Mouse (Mus musculus): ENCODE measurements around the gene Nupr1l. TPM values are rescaled to one million over a fixed set of nuclear protein-coding genes. Genes with fewer than 3 reads are reported as not detected.
"Not testable (repeated sequence)": the region's sequence is repeated elsewhere in the genome, so short reads cannot be mapped to it uniquely, and the experiment has no call there.

Gene Nupr1l
- total RNA-seq, 2 experiments from 2014 or later = not detected

- intact Hi-C loops (cut with DNase I) = no loop called here
- Histone ChIP-seq H3K4me3 (no peak overlapping the region), H3K27ac (no peak overlapping the region)
- TF ChIP-seq CTCF (IDR thresholded peaks at IDR 0.05) = no peak
- no peak for DNase-seq
These were observed 13.6 kb downstream of the Nupr1l start for GRCm38 (mm10) chr5:129921972-129922371.

- TF ChIP-seq CTCF (IDR thresholded peaks at IDR 0.05) = no peak
These were observed 16.6 kb downstream of the Nupr1l start for GRCm38 (mm10) chr5:129924820-129925452.

GRCm38 (mm10) chr5:129925933-129926332, 17.6 kb downstream of the Nupr1l start:
- no peak for TF ChIP-seq CTCF (IDR thresholded peaks at IDR 0.05)
- intact Hi-C loops (cut with DNase I) = no loop called here
- Histone ChIP-seq H3K27ac (no peak overlapping the region), H3K4me3 (no peak overlapping the region)
- DNase-seq = no peak

More at GRCm38 (mm10) chr5:129924820-129925452, 16.6 kb downstream of the Nupr1l start:
- Histone ChIP-seq H3K27ac (no peak overlapping the region), H3K4me3 (no peak overlapping the region)
- DNase-seq = no peak
- intact Hi-C loops (cut with DNase I) = no loop called here

- TF ChIP-seq CTCF (IDR thresholded peaks at IDR 0.05) = no peak
- no peak overlapping the region for H3K27ac ChIP-seq
- DNase-seq = no peak
These were observed 21.9 kb downstream of the Nupr1l start for GRCm38 (mm10) chr5:129929924-129930855.

GRCm38 (mm10) chr5:129936941-129937340, 28.6 kb downstream of the Nupr1l start:
- Histone ChIP-seq H3K27ac (no peak overlapping the region), H3K4me3 (no peak overlapping the region)
- intact Hi-C loops (cut with DNase I) = loop anchor here (5.0 kb wide), 1 partner anchor 40 kb away; the partner anchor contains the start of genes Phkg1 and Zbed5
- TF ChIP-seq CTCF (IDR thresholded peaks at IDR 0.05) = no peak
- DNase-seq = no peak

More at GRCm38 (mm10) chr5:129929924-129930855, 21.9 kb downstream of the Nupr1l start:
- intact Hi-C loops (cut with DNase I) = no loop called here
- no peak overlapping the region for H3K4me3 ChIP-seq

GRCm38 (mm10) chr5:129940281-129940680, 31.9 kb downstream of the Nupr1l start:
- intact Hi-C loops (cut with DNase I) = no loop called here
- H3K4me3 ChIP-seq = no peak overlapping the region
- no peak overlapping the region for H3K27ac ChIP-seq
- DNase-seq = no peak
- no peak for TF ChIP-seq CTCF (IDR thresholded peaks at IDR 0.05)

GRCm38 (mm10) chr5:129940736-129941494, 32.6 kb downstream of the Nupr1l start:
- TF ChIP-seq CTCF (IDR thresholded peaks at IDR 0.05) = no peak
- intact Hi-C loops (cut with DNase I) = no loop called here
- Histone ChIP-seq H3K4me3 (peak overlapping the region; percentile 80), H3K27ac (peak overlapping the region; percentile 86)
- no peak for DNase-seq

- intact Hi-C loops (cut with DNase I) = no loop called here
- no peak for TF ChIP-seq CTCF (IDR thresholded peaks at IDR 0.05)
- DNase-seq = peak; percentile 99
- Histone ChIP-seq H3K4me3 (peak within 1 kb of the TSS; percentile 93), H3K27ac (peak within 1 kb of the TSS; percentile 89)
These were observed 33.2 kb downstream of the Nupr1l start, which contains the start of gene Vkorc1l1 for GRCm38 (mm10) chr5:129941495-129942045. Gene Vkorc1l1, plus strand, starts transcription at chr5:129941970.

- DNase-seq = peak; percentile 66
- intact Hi-C loops (cut with DNase I) = not testable (repeated sequence)
- H3K27ac ChIP-seq = peak overlapping the region; percentile 89
- peak overlapping the region; percentile 93 for H3K4me3 ChIP-seq
These were observed 34.0 kb downstream of the Nupr1l start for GRCm38 (mm10) chr5:129942073-129942939.

GRCm38 (mm10) chr5:129943402-129943801, 35.1 kb downstream of the Nupr1l start:
- no peak for TF ChIP-seq CTCF (IDR thresholded peaks at IDR 0.05)
- no peak for DNase-seq
- intact Hi-C loops (cut with DNase I) = no loop called here
- peak overlapping the region; percentile 89; the same call in 1 of the 2 replicates for H3K27ac ChIP-seq
- peak overlapping the region; percentile 93; the same call in 1 of the 2 replicates for H3K4me3 ChIP-seq

GRCm38 (mm10) chr5:129947528-129948033, 39.2 kb downstream of the Nupr1l start:
- no peak overlapping the region for H3K4me3 ChIP-seq
- H3K27ac ChIP-seq = no peak overlapping the region
- no peak for DNase-seq
- intact Hi-C loops (cut with DNase I) = no loop called here
- no peak for TF ChIP-seq CTCF (IDR thresholded peaks at IDR 0.05)
